Mouse (Mus musculus): ENCODE measurements around the gene Gria4. TPM values are rescaled to one million over a fixed set of nuclear protein-coding genes. Genes with fewer than 3 reads are reported as not detected.
"Not testable (repeated sequence)": the region's sequence is repeated elsewhere in the genome, so short reads cannot be mapped to it uniquely, and the experiment has no call there.

Gene Gria4
- total RNA-seq, 2 experiments from 2014 or later: not detected

GRCm38 (mm10) chr9:4555415-4555959, 240.5 kb downstream of the Gria4 start:
- no peak for DNase-seq

- no peak for DNase-seq
Observed at GRCm38 (mm10) chr9:4539218-4539617, 256.8 kb downstream of the Gria4 start.

GRCm38 (mm10) chr9:4536514-4537150, 259.4 kb downstream of the Gria4 start:
- no peak for DNase-seq

- DNase-seq: no peak
Observed at GRCm38 (mm10) chr9:4514563-4514885, 281.5 kb downstream of the Gria4 start.

GRCm38 (mm10) chr9:4513796-4514562, 282.1 kb downstream of the Gria4 start:
- no peak for DNase-seq

- DNase-seq: no peak
Observed at GRCm38 (mm10) chr9:4506086-4506485, 289.9 kb downstream of the Gria4 start.

GRCm38 (mm10) chr9:4505087-4505486, 290.9 kb downstream of the Gria4 start:
- DNase-seq: no peak

- no peak for DNase-seq
Observed at GRCm38 (mm10) chr9:4486428-4486827, 309.6 kb downstream of the Gria4 start.

- DNase-seq: no peak
Observed at GRCm38 (mm10) chr9:4484502-4484901, 311.5 kb downstream of the Gria4 start.

GRCm38 (mm10) chr9:4470791-4471190, 325.2 kb downstream of the Gria4 start:
- DNase-seq: peak in 1 of 2 experiments; percentile 2

- DNase-seq: no peak
Observed at GRCm38 (mm10) chr9:4459456-4460070, 336.5 kb downstream of the Gria4 start.

GRCm38 (mm10) chr9:4458193-4458592, 337.8 kb downstream of the Gria4 start:
- peak; percentile 5 to 9 for DNase-seq

GRCm38 (mm10) chr9:4457644-4458043, 338.4 kb downstream of the Gria4 start:
- peak; percentile 28 to 61 for DNase-seq

- DNase-seq: peak in 1 of 2 experiments; percentile 21
Observed at GRCm38 (mm10) chr9:4442908-4443307, 353.1 kb downstream of the Gria4 start.

- DNase-seq: not testable (repeated sequence)
Observed at GRCm38 (mm10) chr9:4400801-4401200, 395.2 kb downstream of the Gria4 start.

GRCm38 (mm10) chr9:4376640-4377120, 419.4 kb downstream of the Gria4 start:
- DNase-seq: no peak

- peak; percentile 98 to 100 for DNase-seq
Observed at GRCm38 (mm10) chr9:4375828-4376639, 420.0 kb downstream of the Gria4 start, which contains the start of gene Msantd4. Gene Msantd4, plus strand, starts transcription at chr9:4376562.
